Mouse (Mus musculus) right cerebral cortex, adult 18-20 months (tissue): ENCODE results near the gene H2al2a.

ENCODE experiments used
- DNase-seq: peaks from one replicate; pipeline ENCODE4 v3.0.0; 2022; ENCODE audit warnings: mixed read lengths

The H2al2a gene

DNA sequence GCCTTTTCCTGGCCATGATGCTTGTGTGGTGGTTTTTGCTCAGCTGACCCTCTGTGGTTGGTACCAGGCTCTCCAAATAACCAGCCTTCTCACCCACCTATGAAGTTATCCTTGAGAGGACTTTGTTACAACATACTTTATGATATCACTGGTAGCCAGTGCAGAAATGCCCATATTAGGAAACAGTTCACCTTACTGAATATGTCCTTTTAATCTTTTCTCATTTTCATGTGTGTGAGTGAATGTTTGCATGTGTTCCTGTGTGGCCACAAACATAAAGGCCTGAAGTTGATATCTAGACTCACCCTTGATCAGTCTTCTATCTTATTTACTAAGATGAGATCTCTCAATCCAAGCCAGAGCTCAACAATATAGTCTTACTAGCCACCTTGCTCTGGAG, at the start of gene H2al2a:
TSS of gene H2al2a (minus strand) at position 101 of the 400 bp plus-strand sequence.
- DNase-seq = no peak

DNA sequence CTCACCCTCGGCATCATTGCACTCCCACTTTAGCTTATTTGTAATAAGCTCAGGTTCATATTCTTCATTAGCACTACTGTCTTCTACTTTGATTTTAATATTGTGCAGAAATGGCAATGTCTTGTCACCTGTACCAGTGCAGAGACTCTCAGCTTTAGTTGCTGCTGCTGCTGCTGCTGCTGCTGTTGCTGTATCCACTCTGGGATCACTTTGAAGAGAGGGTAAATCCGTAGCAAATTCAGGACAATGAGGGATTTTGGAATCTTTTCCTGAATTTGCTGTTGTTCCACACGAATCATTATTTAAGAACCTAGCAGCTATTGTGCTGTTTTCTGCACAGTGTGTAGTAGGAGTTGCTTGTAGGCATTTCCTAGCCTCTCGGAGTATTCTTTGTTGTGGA, 49.4 kb upstream of the H2al2a start:
- no peak for DNase-seq

DNA sequence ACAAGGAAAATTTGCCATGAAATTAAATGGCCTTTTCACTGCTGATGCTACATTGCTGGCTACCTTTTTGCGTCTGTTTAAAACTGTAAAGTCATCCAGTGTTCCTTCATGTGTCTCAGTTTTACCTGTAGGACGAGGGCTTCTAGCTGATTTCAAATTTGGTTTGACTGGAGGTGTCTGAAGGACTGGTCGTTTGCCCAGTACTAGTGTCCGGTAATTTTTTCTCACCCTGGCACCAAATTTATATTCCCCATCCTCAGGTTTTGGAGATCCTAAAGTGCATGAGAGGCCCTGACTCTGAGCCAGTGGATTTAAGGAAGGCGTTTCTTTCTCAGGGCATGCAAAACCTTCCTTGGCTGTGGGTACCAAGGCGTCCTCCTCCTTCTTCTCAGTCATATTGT, 49.0 kb upstream of the H2al2a start:
- no peak for DNase-seq

DNA sequence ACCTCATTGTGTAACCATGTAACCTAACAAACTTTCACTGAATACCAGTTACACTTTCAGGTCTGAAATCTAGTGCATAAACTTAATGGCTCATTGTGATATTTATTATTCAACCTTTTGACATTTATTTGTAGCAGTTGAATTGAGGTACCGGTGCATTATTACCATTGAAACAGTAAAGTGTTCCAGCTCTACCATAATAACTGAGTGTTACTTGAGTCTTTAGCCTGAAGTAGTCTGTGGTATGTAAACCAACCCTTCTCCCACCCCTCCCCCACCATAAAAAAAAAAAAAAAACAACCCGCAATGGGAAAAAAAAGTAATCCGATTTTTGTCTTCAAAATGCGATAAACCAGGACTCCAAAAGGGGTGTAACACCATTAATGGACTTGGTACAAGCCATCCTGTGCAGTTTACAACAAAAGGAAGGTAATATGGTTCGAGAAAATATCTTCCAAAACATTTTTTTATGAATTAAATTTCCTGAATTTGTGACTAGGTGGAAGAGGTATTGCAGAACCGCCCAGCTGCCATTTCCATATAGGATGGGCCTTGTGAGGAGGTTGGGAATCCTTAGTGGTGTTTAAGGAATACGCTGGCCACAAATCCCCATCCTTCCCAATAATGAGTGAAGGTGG, 48.5 kb upstream of the H2al2a start:
- DNase-seq = no peak

DNA sequence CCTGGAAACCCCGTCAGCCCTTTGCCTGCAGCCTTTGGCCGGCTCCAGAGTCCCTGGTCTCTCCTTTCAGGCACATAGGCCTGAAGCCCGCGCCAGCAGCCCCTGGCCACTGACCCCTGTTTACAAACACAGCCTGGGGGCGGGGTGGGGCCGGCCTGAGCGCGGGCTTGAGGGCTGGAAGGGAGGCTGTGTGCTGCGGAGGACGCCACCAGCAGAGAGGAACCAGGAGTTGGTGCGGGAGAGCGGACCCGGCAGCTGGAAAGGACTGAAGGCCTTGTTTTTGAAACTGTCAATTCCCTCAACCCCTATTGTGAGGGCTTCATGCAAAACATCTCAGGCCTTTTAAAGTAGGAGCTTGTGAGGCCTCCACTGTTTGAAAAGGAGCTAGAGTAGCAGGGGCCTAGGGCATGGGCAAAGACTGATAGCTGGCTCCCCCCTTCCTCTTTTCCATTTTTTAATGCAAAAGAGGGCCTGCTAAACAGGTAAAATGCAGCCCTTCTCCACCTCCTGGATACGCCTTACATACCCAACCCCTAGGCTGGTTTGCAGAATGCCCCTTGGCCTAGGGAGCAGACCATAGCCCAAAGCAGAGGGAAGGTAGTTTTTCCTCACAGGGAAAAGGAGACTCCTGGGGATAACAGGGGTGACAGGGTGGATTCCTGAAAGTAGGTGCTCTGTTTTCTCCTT, 44.6 kb upstream of the H2al2a start:
- DNase-seq = no peak

DNA sequence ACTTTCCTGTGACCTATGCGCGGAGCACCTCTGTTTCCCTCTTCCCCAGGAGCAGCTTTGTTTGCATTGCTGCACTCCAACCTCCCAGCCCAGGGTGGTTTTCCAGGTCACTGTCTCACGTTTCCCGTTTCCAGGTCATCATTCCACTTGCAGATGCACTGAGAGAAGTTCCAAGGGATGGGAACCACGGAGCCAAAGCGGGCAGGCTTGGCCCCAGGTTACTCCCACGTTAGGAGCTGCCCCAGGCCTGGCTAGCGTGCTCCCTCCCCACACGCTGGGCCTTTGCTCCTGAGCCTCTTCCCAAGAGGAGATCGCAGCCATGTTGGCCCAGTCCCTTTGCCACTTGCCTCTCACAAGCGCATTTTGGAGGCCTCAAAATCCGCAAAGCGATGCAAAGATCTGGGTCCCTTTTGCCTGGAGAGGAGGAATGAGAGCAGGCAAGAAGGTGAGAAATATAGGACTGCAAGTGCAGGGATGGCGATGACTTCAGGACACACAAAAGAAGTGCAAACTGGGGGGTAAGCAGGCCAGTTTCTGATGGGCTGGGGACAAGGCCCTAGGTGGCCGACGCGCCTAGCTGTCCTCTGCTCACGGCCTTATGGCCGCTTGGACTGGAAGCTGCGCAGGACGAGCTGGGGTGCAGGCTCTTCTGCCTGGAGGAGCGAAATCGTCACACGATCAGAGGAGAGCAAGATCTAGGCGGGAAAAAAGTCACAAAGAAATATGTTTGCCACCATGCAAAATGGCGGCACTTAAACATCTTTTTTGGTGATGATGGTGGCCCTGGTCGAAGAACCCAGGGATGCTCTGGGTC, 43.8 kb upstream of the H2al2a start:
- no peak for DNase-seq

DNA sequence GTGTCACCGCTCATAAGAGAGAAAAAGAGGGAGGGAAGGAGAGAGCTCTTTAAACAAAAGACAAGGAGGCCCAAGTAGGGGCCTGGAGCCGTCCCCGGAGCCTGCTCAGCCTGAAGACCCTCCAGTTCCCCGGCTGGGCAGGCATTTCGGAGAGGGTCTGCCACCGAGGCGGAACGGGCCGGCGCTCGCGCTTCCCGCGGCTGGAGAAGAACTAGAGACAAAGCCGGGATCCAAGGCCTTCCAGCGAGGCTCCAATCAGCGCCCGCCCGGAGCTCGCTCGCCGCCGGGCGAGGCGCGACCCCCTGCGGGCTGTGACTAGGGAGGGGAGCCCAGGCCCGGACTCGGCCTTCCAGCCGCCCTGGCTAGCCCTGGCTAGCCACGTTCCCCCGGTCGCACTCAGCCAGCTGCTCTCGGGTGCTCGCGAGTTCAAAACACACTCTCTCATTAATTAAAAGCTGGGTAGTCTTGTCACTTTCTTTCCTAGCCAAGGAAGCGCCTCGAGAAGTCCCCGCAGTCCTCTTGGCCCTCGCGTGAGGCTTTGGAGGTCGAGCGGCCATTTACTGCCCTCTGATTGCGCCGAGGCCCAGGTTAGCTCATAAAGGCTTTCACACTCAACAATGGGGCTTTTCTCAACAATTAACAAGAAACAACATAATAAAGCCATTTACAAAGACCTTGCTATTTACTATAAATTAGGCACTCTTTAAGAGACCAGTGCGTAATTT, 43.0 kb upstream of the H2al2a start:
- no peak for DNase-seq

DNA sequence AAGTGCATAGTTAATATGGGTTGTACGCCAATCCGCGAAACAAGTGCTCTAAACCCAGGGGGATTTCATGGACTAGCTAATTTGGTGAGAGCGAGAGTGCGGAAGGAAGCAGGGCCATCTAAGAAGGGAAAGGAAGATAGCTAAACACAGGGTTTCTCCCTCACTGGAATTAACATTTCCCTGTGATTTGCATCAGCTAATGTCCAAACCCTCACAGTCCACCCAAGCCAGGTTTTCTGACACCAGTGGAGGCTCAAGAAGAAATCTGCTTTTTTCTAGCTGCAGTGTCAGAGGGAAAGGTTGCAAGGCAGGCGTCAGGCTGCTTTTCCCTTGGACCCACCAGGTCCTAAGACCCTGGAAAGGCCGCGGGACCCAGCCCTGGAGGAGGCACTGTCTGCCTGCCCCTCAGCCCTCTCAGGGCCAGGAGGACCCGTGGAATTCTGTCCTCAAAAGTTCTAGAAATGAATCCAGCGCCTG, 42.2 kb upstream of the H2al2a start:
- DNase-seq = no peak

DNA sequence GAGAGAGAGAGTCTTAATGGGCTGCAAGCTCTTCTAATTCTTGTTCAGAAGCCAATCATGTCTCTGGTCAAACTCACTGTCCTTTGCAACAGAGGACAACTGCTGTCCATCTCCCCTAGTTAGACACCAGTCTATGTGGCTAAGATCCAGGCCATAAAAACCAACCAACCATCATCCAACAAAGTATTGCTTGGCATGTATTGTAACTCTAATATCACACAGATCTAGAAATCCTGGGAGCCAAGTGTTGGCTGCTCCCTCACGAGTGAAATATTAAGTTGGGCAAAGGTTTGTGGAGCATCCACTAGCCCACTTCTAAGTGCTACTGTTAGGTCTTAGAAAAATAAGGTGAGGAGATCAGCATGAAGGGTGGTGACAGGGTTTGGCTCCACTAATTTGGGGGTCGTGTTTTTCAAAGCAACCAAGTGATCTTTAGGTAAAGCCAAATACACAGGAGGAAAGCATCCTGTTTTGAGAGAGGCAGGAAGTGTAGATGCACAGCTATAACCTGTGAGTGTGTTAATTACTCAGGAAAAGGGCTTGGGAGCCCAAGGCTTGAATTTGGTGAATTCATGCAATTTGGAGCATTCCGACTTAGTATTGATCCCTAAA, 41.5 kb upstream of the H2al2a start:
- DNase-seq = no peak

DNA sequence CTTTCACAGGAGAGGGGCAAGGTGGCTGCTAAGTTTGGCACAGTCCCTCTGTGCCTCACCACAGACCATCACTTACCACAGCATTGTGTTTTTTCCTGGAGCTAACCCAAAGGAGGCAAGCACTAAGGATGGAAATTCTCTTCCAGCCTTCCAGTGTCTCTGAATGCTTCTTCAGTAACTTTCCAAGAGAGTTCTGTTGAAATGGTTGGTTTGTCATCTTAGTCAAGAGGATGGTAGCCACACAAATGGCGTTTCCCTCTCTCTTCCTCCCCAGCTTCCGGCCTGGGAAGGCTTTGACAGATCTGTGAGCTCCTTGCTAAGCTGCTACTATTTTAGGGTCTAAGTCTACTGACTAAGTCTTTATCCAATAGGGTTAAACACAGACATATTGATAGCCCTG, 40.7 kb upstream of the H2al2a start, which contains the start of gene A930004D18Rik:
TSS of gene A930004D18Rik (minus strand) at position 247 of the 400 bp plus-strand sequence.
- no peak for DNase-seq

DNA sequence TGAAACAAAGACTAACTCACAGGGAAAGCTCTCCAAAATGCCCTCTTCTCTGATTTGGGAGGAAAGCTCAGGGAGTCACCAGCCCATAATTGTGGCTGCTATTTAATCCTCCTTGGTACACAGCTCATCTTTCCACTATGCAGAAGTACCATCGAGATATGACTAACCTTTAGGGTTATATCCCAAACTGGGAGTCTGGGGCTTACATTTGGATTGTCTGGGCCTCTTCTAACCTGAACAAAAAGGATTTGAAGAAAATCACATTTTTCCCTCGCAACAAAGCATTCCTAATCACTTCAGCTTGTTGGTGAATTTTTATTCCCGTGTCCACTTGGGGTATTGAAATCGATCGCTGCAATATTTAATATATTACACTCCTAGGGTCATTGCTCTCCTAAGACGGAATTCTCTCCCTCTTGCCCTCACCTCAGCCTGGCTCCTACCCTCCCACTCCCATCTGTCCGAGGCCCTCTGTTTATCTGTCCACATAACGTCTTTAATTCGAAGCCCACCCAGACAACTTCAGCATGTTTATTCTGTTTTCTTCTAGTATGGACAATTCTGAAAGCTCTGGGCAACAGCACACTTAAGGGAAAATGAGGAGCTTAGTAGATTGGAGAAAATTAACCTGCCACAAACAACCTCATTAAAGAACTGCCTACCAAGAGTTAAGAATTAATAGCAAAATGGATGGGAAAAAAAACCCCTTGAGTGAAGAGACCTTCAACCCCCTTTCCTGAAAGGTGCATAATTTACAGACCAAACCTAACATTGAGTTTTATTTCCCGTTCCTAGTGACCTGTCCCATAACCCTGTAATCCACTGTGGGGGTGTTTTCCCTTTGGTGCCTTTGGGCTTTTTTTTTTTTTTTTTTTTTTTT, 37.9 kb upstream of the H2al2a start:
- DNase-seq = no peak

DNA sequence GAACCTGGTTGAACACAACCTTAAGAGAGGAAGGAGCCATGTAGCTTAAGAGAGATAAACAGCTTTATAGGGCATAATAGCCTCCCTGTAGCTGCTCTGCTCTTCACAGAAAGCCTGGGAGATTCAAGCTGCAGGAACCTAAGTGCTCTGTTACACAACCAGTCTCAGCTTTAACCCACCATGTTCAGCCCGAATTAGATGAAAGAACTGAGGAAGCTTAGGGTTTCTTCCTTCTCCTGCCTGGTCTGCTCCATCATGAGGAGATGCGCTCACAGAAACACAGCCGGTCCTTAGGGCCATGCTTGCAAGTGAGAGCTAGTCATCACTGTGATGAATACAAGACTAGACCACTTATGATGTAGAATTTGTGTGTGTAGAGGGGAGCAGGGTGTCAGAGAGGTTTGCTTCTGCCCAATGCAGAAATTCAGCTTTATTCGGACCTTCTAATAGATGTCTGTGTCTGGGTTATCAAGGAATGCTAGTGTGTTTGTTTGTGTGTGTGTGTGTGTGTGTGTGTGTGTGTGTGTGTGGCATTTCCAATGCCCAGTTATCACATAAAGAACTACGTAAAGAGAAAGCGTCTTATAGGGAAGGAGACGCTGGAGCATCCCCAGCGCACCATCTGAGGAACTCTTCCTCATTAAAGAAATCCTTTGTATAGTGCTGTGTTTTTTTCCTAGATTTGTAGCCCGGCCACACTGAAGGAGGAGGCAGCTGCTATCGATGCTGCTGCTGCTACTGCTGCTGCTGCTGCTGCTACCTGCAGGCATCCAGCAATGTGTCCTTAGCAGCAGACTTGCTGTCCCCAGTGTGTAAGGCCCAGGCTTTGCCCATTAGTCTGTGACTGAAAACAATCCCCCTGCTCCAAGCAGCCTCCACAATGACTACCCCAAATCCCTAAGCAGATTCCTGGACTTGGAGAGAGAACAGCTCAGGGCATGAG, 36.7 kb upstream of the H2al2a start:
- DNase-seq = no peak

DNA sequence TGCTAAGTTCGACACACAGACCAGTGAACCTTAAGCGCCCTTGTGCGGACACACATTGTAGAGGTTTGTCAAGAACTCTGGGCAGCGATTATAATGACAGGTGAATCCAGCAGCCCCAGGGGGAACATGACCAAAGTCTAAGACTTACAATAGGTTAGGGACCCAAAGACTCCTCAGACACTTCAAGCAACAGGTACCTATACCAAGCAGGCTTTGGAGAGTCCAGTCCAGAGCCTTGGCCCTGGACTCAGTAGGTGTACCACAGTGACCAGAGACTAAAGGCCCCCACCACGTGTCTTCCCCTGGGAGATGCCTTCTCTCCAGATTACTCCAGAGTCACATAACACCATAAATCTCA, 35.8 kb upstream of the H2al2a start:
- no peak for DNase-seq

DNA sequence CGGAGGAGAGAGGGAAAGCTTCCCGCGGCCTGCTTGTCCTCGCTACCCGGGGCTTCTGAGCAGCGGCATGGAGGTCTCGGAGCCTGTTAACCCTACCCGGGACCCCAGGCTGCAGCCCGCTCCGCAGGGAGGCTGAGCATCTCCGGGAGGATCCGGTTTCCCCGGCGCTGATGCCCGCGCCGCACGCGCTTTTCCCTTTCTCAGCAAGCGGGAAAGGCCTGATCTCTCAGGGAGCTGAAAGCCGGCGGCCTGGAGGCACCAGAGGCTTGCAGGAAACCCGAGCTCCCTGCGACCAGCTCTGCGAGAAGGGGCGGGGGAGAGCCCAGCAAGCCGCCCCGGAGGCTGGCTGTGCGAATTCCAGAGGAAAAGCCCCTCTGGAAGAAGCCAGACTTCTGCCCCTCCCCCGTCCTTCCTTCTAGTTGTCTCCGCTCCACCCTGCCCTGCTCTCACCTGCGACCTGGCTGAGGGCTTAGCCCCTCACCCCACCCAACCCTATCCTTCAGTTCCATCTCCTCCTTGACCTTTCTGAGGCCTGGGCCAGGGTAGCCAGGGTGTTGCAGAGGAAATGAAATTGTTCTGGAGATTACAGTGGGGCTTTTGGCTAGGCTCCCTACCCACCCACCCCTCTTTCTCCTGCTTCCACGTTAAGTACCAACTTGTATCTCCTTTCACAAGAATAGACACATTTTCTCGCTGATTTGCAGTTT, 35.2 kb upstream of the H2al2a start:
- DNase-seq = no peak

DNA sequence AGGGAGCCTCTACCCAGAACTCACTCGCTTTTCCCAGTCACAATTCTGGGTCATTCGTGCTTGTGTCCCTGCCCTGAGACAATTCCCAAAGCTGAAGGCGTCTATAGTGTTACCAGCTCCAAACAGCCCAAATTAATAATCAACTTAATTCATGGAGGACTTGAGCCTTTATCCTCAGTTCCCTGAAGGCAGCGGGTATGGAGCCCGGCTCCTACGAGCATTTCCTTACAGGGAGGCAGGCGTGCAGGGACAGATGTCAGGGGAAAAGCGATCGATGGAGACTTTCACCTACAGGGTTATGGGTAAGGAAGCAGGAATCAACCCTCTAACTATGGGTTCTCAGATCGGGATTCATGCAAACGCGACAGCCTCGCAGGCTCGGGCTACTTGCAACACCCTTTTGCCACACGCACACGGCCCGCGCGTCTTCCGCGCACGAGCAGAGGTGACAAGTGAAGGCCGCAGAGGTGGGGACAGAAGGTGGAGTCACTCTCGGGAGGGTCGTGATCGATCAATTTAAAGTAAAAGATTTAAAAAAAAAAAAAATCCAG, 34.6 kb upstream of the H2al2a start:
- no peak for DNase-seq

DNA sequence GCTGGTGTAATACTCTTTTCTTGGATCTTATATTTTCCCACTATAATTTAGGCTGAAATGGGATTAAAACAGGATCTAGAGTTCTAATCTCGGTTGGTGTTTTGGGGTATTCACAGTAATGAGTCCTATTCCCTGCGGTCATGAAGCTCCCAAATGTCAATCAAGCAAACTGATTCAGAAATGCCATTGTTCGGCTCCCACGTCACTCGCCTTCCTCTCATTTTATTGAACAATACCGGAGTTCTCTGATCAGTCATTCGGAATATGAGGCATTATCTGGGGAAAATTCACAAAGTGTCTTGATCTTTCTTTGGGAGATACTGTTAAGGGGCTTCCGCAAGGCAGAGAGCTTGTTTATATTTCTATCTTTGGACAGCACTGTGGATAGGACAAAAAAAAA, 33.8 kb upstream of the H2al2a start:
- no peak for DNase-seq

DNA sequence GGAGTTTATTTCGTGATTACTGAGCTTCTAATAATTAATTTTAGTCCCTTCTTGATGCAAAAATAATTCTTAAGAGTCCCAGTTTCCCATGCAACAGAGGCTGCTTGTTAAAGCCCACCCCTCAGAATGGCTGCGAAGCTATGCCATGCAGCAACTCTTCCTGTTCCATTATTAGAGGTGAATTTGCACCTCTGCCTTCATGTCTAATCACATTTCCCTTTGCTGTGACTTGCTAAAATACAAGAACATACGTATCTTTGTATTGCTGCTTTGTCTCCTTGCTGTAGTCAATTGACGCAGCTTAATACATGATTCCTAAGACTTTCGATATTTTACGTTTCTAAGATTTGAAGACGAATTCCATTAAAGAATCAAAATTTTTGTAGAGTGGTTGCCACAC, 32.9 kb upstream of the H2al2a start:
- DNase-seq = no peak

DNA sequence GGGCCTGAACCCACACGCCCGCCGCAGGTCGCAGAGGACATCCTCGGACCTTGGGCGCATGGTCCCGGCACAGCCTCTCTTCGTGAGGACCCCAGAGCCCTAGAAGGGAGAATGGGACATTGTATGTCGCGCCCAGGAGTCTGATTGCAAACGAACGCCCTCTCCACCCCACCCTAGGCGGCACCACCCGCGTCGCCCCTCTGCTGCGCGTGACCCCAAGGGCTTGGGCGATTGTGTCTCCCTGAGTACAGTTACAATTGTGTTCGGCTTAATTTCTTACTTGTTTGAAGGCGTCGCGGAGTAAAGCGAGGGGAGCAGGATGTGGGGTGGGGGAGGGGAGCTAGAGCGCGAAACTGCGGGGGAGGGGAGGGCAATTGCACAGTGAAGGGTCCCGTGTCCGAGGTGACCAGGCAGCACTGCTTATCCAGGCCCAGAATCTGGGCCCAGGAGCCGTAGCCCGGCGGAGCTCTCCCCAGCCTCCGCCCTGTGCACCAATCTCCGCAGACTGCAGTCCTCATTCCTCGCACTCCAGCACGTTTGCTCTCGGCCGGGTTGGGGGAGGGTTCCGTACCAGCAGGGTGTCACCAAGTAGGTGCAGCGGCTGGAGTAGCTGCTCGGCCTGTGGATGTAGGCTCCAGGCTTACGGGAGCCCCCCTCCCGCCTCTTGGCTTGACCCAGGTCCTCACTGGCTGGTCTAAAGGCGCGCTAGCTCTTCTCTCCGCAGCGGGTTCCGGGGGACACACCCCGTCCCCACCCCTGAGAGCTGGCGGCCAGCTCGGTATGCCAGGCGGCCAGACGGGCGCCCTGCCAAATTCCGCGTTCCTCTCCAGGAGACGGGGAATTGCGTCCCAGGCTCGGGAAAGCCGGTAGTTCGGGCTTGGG, 31.6 kb upstream of the H2al2a start:
- peak; percentile 86 for DNase-seq
